Mouse (Mus musculus) MEL (cell line): ENCODE results near the gene Rfx1. TPM values are rescaled to one million over a fixed set of nuclear protein-coding genes. Genes with fewer than 3 reads are reported as not detected.

Source experiments
- DNase-seq: peaks from one replicate; pipeline ENCODE4 v3.0.0; 2011; ENCODE audit warnings: low read depth, low spot score
- H3K27ac ChIP-seq: 2 replicates; pipeline ENCODE4 v1.5.1; 2012; ENCODE audit warnings: low read depth, mild to moderate bottlenecking, control low read depth, low read length, moderate library complexity; ENCODE audit not compliant: control insufficient read depth
- H3K27me3 ChIP-seq, 2 experiments: fragments of 150-350 bp in 1 of 2; sonication (generic) in 1 of 2; 2 replicates each; pipeline ENCODE4 v1.6.1; 2012; ENCODE audit warnings: low read length in 2 of 2, mild to moderate bottlenecking in 2 of 2, improper control_type of control experiment in 1 of 2, moderate library complexity in 1 of 2; ENCODE audit not compliant: insufficient read depth in 2 of 2, control insufficient read depth in 1 of 2
- H3K36me3 ChIP-seq, 2 experiments: 2 replicates each; pipeline ENCODE4 v1.6.1; 2012 to 2014; ENCODE audit warnings: low read length in 2 of 2, improper control_type of control experiment in 1 of 2, inconsistent platforms in 1 of 2, mild to moderate bottlenecking in 1 of 2; ENCODE audit not compliant: insufficient read depth in 2 of 2, control insufficient read depth in 1 of 2
- H3K4me1 ChIP-seq, 2 experiments: fragments of 150-350 bp in 1 of 2; sonication (generic) in 1 of 2; 2 replicates each; pipeline ENCODE4 v1.6.1; 2012; ENCODE audit warnings: low read length in 2 of 2, improper control_type of control experiment in 1 of 2, mild to moderate bottlenecking in 1 of 2; ENCODE audit not compliant: insufficient read depth in 2 of 2, control insufficient read depth in 1 of 2
- H3K4me3 ChIP-seq, 2 experiments: fragments of 150-350 bp in 1 of 2; sonication (generic) in 1 of 2; 2 replicates each; pipeline ENCODE4 v1.5.1; 2012; ENCODE audit warnings: low read depth in 2 of 2, low read length in 2 of 2, mild to moderate bottlenecking in 2 of 2, moderate library complexity in 2 of 2, control low read depth in 1 of 2, improper control_type of control experiment in 1 of 2; ENCODE audit not compliant: control insufficient read depth in 1 of 2, insufficient read depth in 1 of 2
- H3K79me2 ChIP-seq: 2 replicates; pipeline ENCODE4 v1.6.1; 2012; ENCODE audit warnings: mild to moderate bottlenecking, low read length, moderate library complexity; ENCODE audit not compliant: control insufficient read depth, poor library complexity, insufficient read depth
- H3K9ac ChIP-seq: 2 replicates; pipeline ENCODE4 v1.6.1; 2012; ENCODE audit warnings: low read depth, mild to moderate bottlenecking, control low read depth, low read length, moderate library complexity; ENCODE audit not compliant: control insufficient read depth, poor library complexity, severe bottlenecking
- H3K9me3 ChIP-seq: fragments of 150-350 bp; sonication (generic); replicated peaks from 2 replicates; pipeline ENCODE4 v1.6.1; 2012; ENCODE audit warnings: mild to moderate bottlenecking, low read length, improper control_type of control experiment, moderate library complexity; ENCODE audit not compliant: insufficient read depth
- BHLHE40 ChIP-seq: IDR thresholded peaks from 2 replicates; pipeline ENCODE4 v1.6.1; 2012; ENCODE audit warnings: low read depth, mild to moderate bottlenecking, inconsistent platforms, low read length, improper control_type of control experiment, borderline replicate concordance
- CHD2 ChIP-seq: IDR thresholded peaks from 2 replicates; pipeline ENCODE4 v1.6.1; 2011; ENCODE audit warnings: low read length, improper control_type of control experiment
- ELF1 ChIP-seq: IDR thresholded peaks from 2 replicates; pipeline ENCODE4 v1.6.1; 2014; ENCODE audit warnings: low read depth, mild to moderate bottlenecking, inconsistent platforms, low read length, improper control_type of control experiment, moderate library complexity
- EP300 ChIP-seq, 2 experiments: IDR thresholded peaks; 2 replicates each; pipeline ENCODE4 v1.6.1; 2011; ENCODE audit warnings: improper control_type of control experiment in 2 of 2, low read length in 2 of 2, low read depth in 1 of 2, mild to moderate bottlenecking in 1 of 2
- GABPA ChIP-seq: IDR thresholded peaks from 2 replicates; pipeline ENCODE4 v1.6.1; 2012; ENCODE audit warnings: low read depth, mild to moderate bottlenecking, inconsistent platforms, low read length, improper control_type of control experiment, moderate library complexity
- HCFC1 ChIP-seq: IDR thresholded peaks from 2 replicates; pipeline ENCODE4 v1.6.1; 2012; ENCODE audit warnings: low read depth, mild to moderate bottlenecking, inconsistent platforms, low read length, improper control_type of control experiment, moderate library complexity
- JUND ChIP-seq: IDR thresholded peaks from 2 replicates; pipeline ENCODE4 v1.6.1; 2011; ENCODE audit warnings: low read depth, mild to moderate bottlenecking, improper control_type of control experiment, low read length
- MAFK ChIP-seq: IDR thresholded peaks from 2 replicates; pipeline ENCODE4 v1.6.1; 2011; ENCODE audit warnings: low read depth, mild to moderate bottlenecking, low read length, improper control_type of control experiment, borderline replicate concordance
- MAX ChIP-seq: IDR thresholded peaks from 2 replicates; pipeline ENCODE4 v1.6.1; 2011; ENCODE audit warnings: low read length, improper control_type of control experiment
- MEF2A ChIP-seq: IDR thresholded peaks from 2 replicates; pipeline ENCODE4 v1.6.1; 2014; ENCODE audit warnings: low read depth, mild to moderate bottlenecking, inconsistent platforms, low read length, improper control_type of control experiment; ENCODE audit not compliant: poor library complexity, insufficient replicate concordance, severe bottlenecking; ENCODE audit errors: extremely low read depth
- POLR2A ChIP-seq, 2 experiments: IDR thresholded peaks; 2 replicates each; pipeline ENCODE4 v1.6.1; 2011 to 2012; ENCODE audit warnings: low read length in 2 of 2, mild to moderate bottlenecking in 2 of 2, control low read depth in 1 of 2, improper control_type of control experiment in 1 of 2, low read depth in 1 of 2, moderate library complexity in 1 of 2; ENCODE audit not compliant: control insufficient read depth in 1 of 2, insufficient read depth in 1 of 2, poor library complexity in 1 of 2
- POLR2AphosphoS2 ChIP-seq: IDR thresholded peaks from 2 replicates; pipeline ENCODE4 v1.6.1; 2011; ENCODE audit warnings: low read length, improper control_type of control experiment
- SMC3 ChIP-seq: IDR thresholded peaks from 2 replicates; pipeline ENCODE4 v1.6.1; 2011; ENCODE audit warnings: low read depth, low read length, improper control_type of control experiment
- TAL1 ChIP-seq: IDR thresholded peaks from 2 replicates; pipeline ENCODE4 v1.6.1; 2012; ENCODE audit warnings: mild to moderate bottlenecking, inconsistent platforms, low read length, moderate library complexity, mixed read lengths
- TBP ChIP-seq: IDR thresholded peaks from 2 replicates; pipeline ENCODE4 v1.8.0; 2011; ENCODE audit warnings: low read depth, low read length, improper control_type of control experiment
- TCF12 ChIP-seq: IDR thresholded peaks from 2 replicates; pipeline ENCODE4 v1.6.1; 2014; ENCODE audit warnings: low read depth, mild to moderate bottlenecking, inconsistent platforms, low read length, improper control_type of control experiment, moderate library complexity
- UBTF ChIP-seq: IDR thresholded peaks from 2 replicates; pipeline ENCODE4 v1.6.1; 2012; ENCODE audit warnings: low read depth, mild to moderate bottlenecking, inconsistent platforms, low read length, improper control_type of control experiment, moderate library complexity, borderline replicate concordance; ENCODE audit not compliant: insufficient read depth
- ZC3H11A ChIP-seq: IDR thresholded peaks from 2 replicates; pipeline ENCODE4 v1.6.1; 2012; ENCODE audit warnings: low read depth, mild to moderate bottlenecking, inconsistent platforms, low read length, improper control_type of control experiment
- ZKSCAN1 ChIP-seq: IDR thresholded peaks from 2 replicates; pipeline ENCODE4 v1.6.1; 2012; ENCODE audit warnings: low read depth, mild to moderate bottlenecking, inconsistent platforms, low read length, improper control_type of control experiment, moderate library complexity
- ZMIZ1 ChIP-seq: IDR thresholded peaks from 2 replicates; pipeline ENCODE4 v1.6.1; 2012; ENCODE audit warnings: low read depth, mild to moderate bottlenecking, inconsistent platforms, low read length, improper control_type of control experiment, moderate library complexity
- polyA plus RNA-seq, 2 experiments: library from polyadenylated mRNA; stranded (reverse) in 1 of 2; unstranded in 1 of 2; fragments of >175 nt in 1 of 2; fragments of >200 nt in 1 of 2; gene quantifications; 2 replicates each; pipeline versions ENCODE4 v1.2.1 to v1.2.4; 2012; ENCODE audit warnings: low replicate concordance in 2 of 2, low read depth in 1 of 2; ENCODE audit not compliant: insufficient read length in 2 of 2, insufficient read depth in 1 of 2, missing spikeins in 1 of 2
- total RNA-seq: library from RNA; depleted of rRNA; stranded (reverse); fragments of 300-350 nt; gene quantifications from 2 replicates; pipeline ENCODE4 v1.2.3, GENCODE M21; 2012

Rfx1 gene
- total and polyA plus RNA-seq, 3 experiments, result 3.9 to 10.4 TPM; not detected in 1

GRCm38 (mm10) chr8:84076849-84077248 is 10.2 kb downstream of the Rfx1 start:
- Histone ChIP-seq H3K36me3 (no peaks in the 10 kb centered on the region), H3K27me3 (no peaks in the 10 kb centered on the region), H3K4me1 (no peaks in the 10 kb centered on the region; a peak in 1 of 4 replicates), H3K9ac (no peak overlapping the region), H3K27ac (no peak overlapping the region), H3K79me2 (no peaks in the 10 kb centered on the region), H3K9me3 (no peaks in the 10 kb centered on the region), H3K4me3 (no peak overlapping the region)
- no peak for DNase-seq
- TF ChIP-seq TBP, result no peak
- TF ChIP-seq TCF12, result no peak
- no peak for TF ChIP-seq ZKSCAN1
- TF ChIP-seq ELF1, result no peak
- TF ChIP-seq HCFC1, result no peak
- no peak for TF ChIP-seq BHLHE40
- TF ChIP-seq GABPA, result no peak
- TF ChIP-seq TAL1, result no peak
- TF ChIP-seq MEF2A, result no peak
- no peak for TF ChIP-seq JUND
- no peak for TF ChIP-seq POLR2AphosphoS2
- TF ChIP-seq EP300 (IDR thresholded peaks at IDR 0.05; ENCODE audit: low read depth in 1 of 2, low read length in 2 of 2), result no peak

- no peak for TF ChIP-seq ZC3H11A
- no peak for TF ChIP-seq SMC3
- no peak for TF ChIP-seq UBTF
- no peak for TF ChIP-seq MEF2A
- TF ChIP-seq ZMIZ1, result no peak
- TF ChIP-seq BHLHE40, result no peak
- TF ChIP-seq MAFK, result no peak
- no peak for TF ChIP-seq CHD2
- TF ChIP-seq MAX, result no peak
- TF ChIP-seq POLR2A (IDR thresholded peaks at IDR 0.05; ENCODE audit: control insufficient read depth in 1 of 2, insufficient read depth in 1 of 2, low read depth in 1 of 2, low read length in 2 of 2, poor library complexity in 1 of 2), result no peak
- Histone ChIP-seq H3K27ac (no peak overlapping the region), H3K79me2 (no peaks in the 10 kb centered on the region), H3K4me3 (no peak overlapping the region), H3K36me3 (no peaks in the 10 kb centered on the region), H3K27me3 (no peaks in the 10 kb centered on the region), H3K4me1 (no peaks in the 10 kb centered on the region), H3K9ac (no peak overlapping the region), H3K9me3 (no peaks in the 10 kb centered on the region)
- no peak for DNase-seq
Observed at GRCm38 (mm10) chr8:84079206-84079605, 12.6 kb downstream of the Rfx1 start.
